Comparison of ENCODE assay signal across 15 mouse cellular contexts in genomic region chr7:132261885-132262284, GRCm38 (mm10). TPM values are rescaled to one million over a fixed set of nuclear protein-coding genes. Genes with fewer than 3 reads are reported as not detected.
DNase-seq lines count a peak whose midpoint lies in the region; ATAC-seq and TF ChIP-seq lines count a peak whose summit lies in the region.
"Had no signal": no experiment of that assay in that cellular context is flagged by ENCODE, and none has a peak within 500 bp of the region (broad histone marks: within the 10 kb centered on the region; RNA-seq: fewer than 3 reads in every experiment).

No protein-coding gene starts in this region.

- H3K4me1 ChIP-seq in hindbrain, embryonic 10.5 days (replicated peaks), result peaks cover 80% of the 10 kb centered on the region
- peaks cover 16% of the 10 kb centered on the region for H3K4me1 ChIP-seq in hindbrain, embryonic 16.5 days (ENCODE audit: control insufficient read depth, insufficient read depth, low read depth, low read length)
- H3K4me1 ChIP-seq in MEL (ENCODE audit: control insufficient read depth in 1 of 2, insufficient read depth in 2 of 2, low read length in 2 of 2), result peaks cover 8 to 17% of the 10 kb centered on the region in 2 experiments
- peaks cover 55% of the 10 kb centered on the region for H3K4me1 ChIP-seq in erythroblast, embryonic 14.5 days (ENCODE audit: control insufficient read depth)
- peaks cover 41% of the 10 kb centered on the region for H3K4me1 ChIP-seq in liver, embryonic 15.5 days (replicated peaks)

- no peak for DNase-seq in hindbrain, embryonic 10.5 days (ENCODE audit: low spot score)
- DNase-seq in MEL (ENCODE audit: low read depth, low spot score), result peak; percentile 52
- no peak for DNase-seq in retina, postnatal 1 day
- DNase-seq in spleen, postnatal 4 days (ENCODE audit: low spot score in 2 of 2), result no peak
- no peak for DNase-seq in heart, adult 8-10 months (ENCODE audit: low spot score)
- DNase-seq: B cell, adult 2 months; heart, adult 18-20 months; kidney, postnatal 14 days; thymus, postnatal 36 days had no signal

- no peak for ATAC-seq in hindbrain, embryonic 16.5 days
- ATAC-seq in liver, embryonic 15.5 days (ENCODE audit: insufficient read depth), result peak; percentile 92
- ATAC-seq: activated CD4-positive, CD25-positive, alpha-beta regulatory T cell, adult 4 months had no signal

- no peak overlapping the region for H3K4me2 ChIP-seq in hindbrain, embryonic 16.5 days (ENCODE audit: low read length)
- peak overlapping the region; percentile 51 for H3K4me2 ChIP-seq in liver, embryonic 15.5 days

- H3K9ac ChIP-seq in hindbrain, embryonic 16.5 days (ENCODE audit: low read depth, low read length), result no peak overlapping the region
- H3K9ac ChIP-seq in MEL (ENCODE audit: control insufficient read depth, low read depth, low read length, poor library complexity, severe bottlenecking), result no peak overlapping the region
- no peak overlapping the region for H3K9ac ChIP-seq in liver, embryonic 15.5 days

- TF ChIP-seq RAD21 in MEL (IDR thresholded peaks at IDR 0.05; ENCODE audit: low read depth, low read length), result no peak

- TF ChIP-seq POLR2A in MEL (IDR thresholded peaks at IDR 0.05; ENCODE audit: control insufficient read depth in 1 of 2, insufficient read depth in 1 of 2, low read depth in 1 of 2, low read length in 2 of 2, poor library complexity in 1 of 2), result no peak; a peak in 1 of 4 replicates

- TF ChIP-seq CTCF in MEL (IDR thresholded peaks at IDR 0.05 in 2 of 3, conservative IDR thresholded peaks at IDR 0.05 in 1 of 3; ENCODE audit: control insufficient read depth in 1 of 3, insufficient read depth in 1 of 3, low read depth in 2 of 3, low read length in 3 of 3, poor library complexity in 1 of 3, severe bottlenecking in 1 of 3), result no peak

- H3K9me3 ChIP-seq in hindbrain, embryonic 10.5 days, result no peaks in the 10 kb centered on the region
- no peaks in the 10 kb centered on the region for H3K9me3 ChIP-seq in hindbrain, embryonic 16.5 days (ENCODE audit: control insufficient read depth, low read length)
- no peaks in the 10 kb centered on the region for H3K9me3 ChIP-seq in MEL (replicated peaks; ENCODE audit: insufficient read depth, low read length)
- H3K9me3 ChIP-seq in erythroblast, embryonic 14.5 days (ENCODE audit: control insufficient read depth, low read length), result no peaks in the 10 kb centered on the region
- H3K9me3 ChIP-seq in liver, embryonic 15.5 days (replicated peaks), result no peaks in the 10 kb centered on the region

- peak overlapping the region; percentile 88 for H3K27ac ChIP-seq in hindbrain, embryonic 10.5 days
- H3K27ac ChIP-seq in hindbrain, embryonic 16.5 days (ENCODE audit: low read depth, low read length), result no peak overlapping the region; the same call in 1 of the 2 replicates
- no peak overlapping the region for H3K27ac ChIP-seq in MEL (ENCODE audit: control insufficient read depth, low read depth, low read length)
- H3K27ac ChIP-seq in liver, embryonic 15.5 days (replicated peaks), result peak overlapping the region; percentile 51; the same call in 1 of the 2 replicates

- H3K36me3 ChIP-seq in hindbrain, embryonic 10.5 days, result peaks cover 62% of the 10 kb centered on the region
- H3K36me3 ChIP-seq in hindbrain, embryonic 16.5 days (ENCODE audit: control insufficient read depth, insufficient read depth, low read length), result no peaks in the 10 kb centered on the region
- peaks cover 0 to 19% of the 10 kb centered on the region in 2 experiments; a peak in 3 of 4 replicates for H3K36me3 ChIP-seq in MEL (ENCODE audit: control insufficient read depth in 1 of 2, insufficient read depth in 2 of 2, low read length in 2 of 2)
- peaks cover 7% of the 10 kb centered on the region for H3K36me3 ChIP-seq in erythroblast, embryonic 14.5 days (ENCODE audit: control insufficient read depth)
- H3K36me3 ChIP-seq in liver, embryonic 15.5 days (replicated peaks), result 0 out of 2 replicates have a peak, but pooled peaks cover 4% of the 10 kb centered on the region
- H3K36me3 ChIP-seq: G1E had no signal

- 43% methylated on average over 3 of the region's 3 CpGs for WGBS in hindbrain, embryonic 10.5 days
- WGBS in hindbrain, embryonic 16.5 days, result 53% methylated on average over 3 of the region's 3 CpGs
- WGBS in liver, embryonic 15.5 days (ENCODE audit: insufficient replicate concordance), result 16% methylated on average over 3 of the region's 3 CpGs

- TF ChIP-seq EP300 in MEL (IDR thresholded peaks at IDR 0.05; ENCODE audit: low read depth in 1 of 2, low read length in 2 of 2), result no peak; a peak in 1 of 4 replicates

- H3K27me3 ChIP-seq in hindbrain, embryonic 10.5 days (ENCODE audit: insufficient read depth, poor library complexity, severe bottlenecking), result no peaks in the 10 kb centered on the region
- no peaks in the 10 kb centered on the region for H3K27me3 ChIP-seq in hindbrain, embryonic 16.5 days (replicated peaks; ENCODE audit: control insufficient read depth, insufficient read depth, low read length)
- H3K27me3 ChIP-seq in MEL (ENCODE audit: control insufficient read depth in 1 of 2, insufficient read depth in 2 of 2, low read length in 2 of 2), result no peaks in the 10 kb centered on the region
- no peaks in the 10 kb centered on the region for H3K27me3 ChIP-seq in erythroblast, embryonic 14.5 days (ENCODE audit: control insufficient read depth)
- no peaks in the 10 kb centered on the region for H3K27me3 ChIP-seq in liver, embryonic 15.5 days

- H3K79me2 ChIP-seq in MEL (ENCODE audit: control insufficient read depth, insufficient read depth, low read length, poor library complexity), result no peaks in the 10 kb centered on the region

- no peak overlapping the region for H3K4me3 ChIP-seq in hindbrain, embryonic 10.5 days
- H3K4me3 ChIP-seq in hindbrain, embryonic 16.5 days (ENCODE audit: low read length), result no peak overlapping the region
- no peak overlapping the region for H3K4me3 ChIP-seq in MEL (ENCODE audit: control insufficient read depth in 1 of 2, insufficient read depth in 1 of 2, low read depth in 2 of 2, low read length in 2 of 2)
- H3K4me3 ChIP-seq in erythroblast, embryonic 14.5 days (replicated peaks), result peak overlapping the region; percentile 57
- peak overlapping the region; percentile 21 for H3K4me3 ChIP-seq in liver, embryonic 15.5 days (replicated peaks)
- H3K4me3 ChIP-seq: myocyte had no signal

TF ChIP-seq in MEL, 35 proteins besides CTCF, POLR2A, EP300 and RAD21 (continues in another document):
- no peak for TF ChIP-seq USF2 (IDR thresholded peaks at IDR 0.05; ENCODE audit: borderline replicate concordance in 1 of 2, insufficient read depth in 1 of 2, low read depth in 1 of 2, low read length in 2 of 2)
- TF ChIP-seq NELFE (IDR thresholded peaks at IDR 0.05; ENCODE audit: low read depth, low read length), result no peak
- TF ChIP-seq MYC (IDR thresholded peaks at IDR 0.05; ENCODE audit: low read depth, low read length), result no peak
- no peak for TF ChIP-seq MEF2A (IDR thresholded peaks at IDR 0.05; ENCODE audit: extremely low read depth, insufficient replicate concordance, low read depth, low read length, poor library complexity, severe bottlenecking)
- no peak for TF ChIP-seq MAZ (IDR thresholded peaks at IDR 0.05; ENCODE audit: low read depth, low read length)
- no peak for TF ChIP-seq SMC3 (IDR thresholded peaks at IDR 0.05; ENCODE audit: low read depth, low read length)
- no peak for TF ChIP-seq GABPA (IDR thresholded peaks at IDR 0.05; ENCODE audit: low read depth, low read length)
- no peak for TF ChIP-seq CHD1 (IDR thresholded peaks at IDR 0.05; ENCODE audit: low read depth, low read length)
- TF ChIP-seq TBP (IDR thresholded peaks at IDR 0.05; ENCODE audit: low read depth, low read length), result no peak
- TF ChIP-seq NRF1 (IDR thresholded peaks at IDR 0.05; ENCODE audit: insufficient read depth, low read depth, low read length, poor library complexity, severe bottlenecking), result no peak
- no peak for TF ChIP-seq MAX (IDR thresholded peaks at IDR 0.05; ENCODE audit: low read length)
- TF ChIP-seq RCOR1 (IDR thresholded peaks at IDR 0.05; ENCODE audit: low read depth, low read length), result no peak
- TF ChIP-seq HCFC1 (IDR thresholded peaks at IDR 0.05; ENCODE audit: low read depth, low read length), result no peak
- no peak for TF ChIP-seq USF1 (IDR thresholded peaks at IDR 0.05; ENCODE audit: low read depth, low read length)
- no peak for TF ChIP-seq E2F4 (IDR thresholded peaks at IDR 0.05; ENCODE audit: borderline replicate concordance, low read depth, low read length)
- TF ChIP-seq KAT2A (conservative IDR thresholded peaks at IDR 0.05; ENCODE audit: low read depth, low read length), result no peak
- peak; percentile 25; the same call in 1 of the 2 replicates for TF ChIP-seq MXI1 (IDR thresholded peaks at IDR 0.05; ENCODE audit: low read depth, low read length)
- no peak for TF ChIP-seq ELF1 (IDR thresholded peaks at IDR 0.05; ENCODE audit: low read depth, low read length)
- 0 out of 2 replicates have a peak, but pooled peaks have one; percentile 45 for TF ChIP-seq ETS1 (IDR thresholded peaks at IDR 0.05; ENCODE audit: low read depth, low read length)
- no peak for TF ChIP-seq ZMIZ1 (IDR thresholded peaks at IDR 0.05; ENCODE audit: low read depth, low read length)
- no peak for TF ChIP-seq MYB (IDR thresholded peaks at IDR 0.05; ENCODE audit: low read depth, low read length)
- TF ChIP-seq ZNF384 (IDR thresholded peaks at IDR 0.05; ENCODE audit: low read depth, low read length), result no peak
- no peak for TF ChIP-seq BHLHE40 (IDR thresholded peaks at IDR 0.05; ENCODE audit: borderline replicate concordance, low read depth, low read length)
- peak; percentile 38; the same call in 1 of the 2 replicates for TF ChIP-seq SIN3A (IDR thresholded peaks at IDR 0.05; ENCODE audit: low read length)
- peak; percentile 45 for TF ChIP-seq TAL1 (IDR thresholded peaks at IDR 0.05; ENCODE audit: low read length)
- TF ChIP-seq POLR2AphosphoS5 (IDR thresholded peaks at IDR 0.05; ENCODE audit: borderline replicate concordance, low read depth, low read length), result no peak
- TF ChIP-seq UBTF (IDR thresholded peaks at IDR 0.05; ENCODE audit: borderline replicate concordance, insufficient read depth, low read depth, low read length), result no peak
- no peak for TF ChIP-seq ZC3H11A (IDR thresholded peaks at IDR 0.05; ENCODE audit: low read depth, low read length)

RNA-seq across cellular contexts. Expression of gene Chst15, which starts 55.1 kb away (rescaled TPM):
- 22.0 and 25.9 TPM in 2 replicates for polyA plus RNA-seq in hindbrain, embryonic 10.5 days (2016; fragmentation: Nextera tagmentation; extraction: Ambion mirVana)
- 18.5 and 24.4 TPM in 2 replicates for polyA plus RNA-seq in hindbrain, embryonic 16.5 days (2015; fragmentation: Nextera tagmentation; extraction: Ambion mirVana)
- 14.3 and 14.9 TPM in 2 replicates for total RNA-seq in MEL (2012; rRNA removed)
- 10 to 100 TPM in 1 of 2 experiments, not detected in 1; 18.1 TPM for polyA plus RNA-seq in MEL (2012; ENCODE audit: insufficient read depth in 1 of 2, insufficient read length in 2 of 2, low read depth in 1 of 2, low replicate concordance in 2 of 2, missing spikeins in 1 of 2)
- 0.05 and 0.07 TPM in 2 replicates for polyA plus RNA-seq in erythroblast, embryonic 14.5 days (2012)
- polyA plus RNA-seq in liver, embryonic 15.5 days (2015; fragmentation: Nextera tagmentation; extraction: Ambion mirVana), result 4.5 and 5.6 TPM in 2 replicates
- 1 to 10 TPM; 5.5 to 8.9 (median 6.6) TPM for total RNA-seq in heart, adult 8-10 months (2022)
- polyA plus RNA-seq: G1E had no signal

Comparison
In these comparisons a context has a peak if more than half of its experiments do, and no peak if none do; other contexts are left out.
1. H3K27ac ChIP-seq: peak in hindbrain, embryonic 10.5 days (single experiment) and liver, embryonic 15.5 days (single experiment); none in hindbrain, embryonic 16.5 days (single experiment) and MEL (single experiment).
2. H3K4me3 ChIP-seq: peak in erythroblast, embryonic 14.5 days (single experiment) and liver, embryonic 15.5 days (single experiment); none in hindbrain, embryonic 10.5 days (single experiment), hindbrain, embryonic 16.5 days (single experiment) and MEL (0 of 2).